Comparison of ENCODE assay signal across 19 mouse cellular contexts in the genomic region with DNA sequence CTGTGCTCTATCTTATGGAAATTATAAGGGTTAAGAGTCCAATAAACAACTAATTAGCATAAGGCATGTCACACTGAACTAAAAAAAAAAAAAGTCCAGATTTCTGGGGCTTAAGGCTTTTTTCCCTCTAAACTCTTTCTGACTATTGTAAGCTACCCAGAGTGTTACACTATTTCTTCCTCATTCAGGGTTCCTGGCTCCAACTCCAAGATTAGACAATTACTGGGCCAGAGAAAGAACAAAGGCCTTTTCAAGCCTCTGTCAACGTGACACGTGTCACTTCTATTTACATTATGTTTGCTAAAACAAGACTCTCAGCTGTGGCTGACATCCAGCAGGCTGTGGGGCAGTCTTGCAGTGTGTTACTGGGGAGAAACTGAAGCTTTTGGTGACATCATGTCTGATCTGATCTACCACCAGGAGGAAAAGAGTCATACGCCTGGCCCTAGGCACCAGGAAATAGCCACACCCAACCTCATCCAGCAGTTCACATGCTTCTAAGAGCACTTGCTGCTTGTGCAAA.
DNase-seq lines count a peak whose midpoint lies in the region; ATAC-seq lines count a peak whose summit lies in the region.
"Had no signal": no experiment of that assay in that cellular context is flagged by ENCODE, and none has a peak within 500 bp of the region (broad histone marks: within the 10 kb centered on the region; RNA-seq: fewer than 3 reads in every experiment).

No protein-coding gene starts in this region.

- H3K36me3 ChIP-seq in forebrain, embryonic 15.5 days = no peaks in the 10 kb centered on the region
- no peaks in the 10 kb centered on the region for H3K36me3 ChIP-seq in forebrain, embryonic 11.5 days (ENCODE audit: control insufficient read depth, insufficient read depth, low read length)
- no peaks in the 10 kb centered on the region for H3K36me3 ChIP-seq in lung, embryonic 16.5 days (ENCODE audit: control insufficient read depth, insufficient read depth, low read length)
- no peaks in the 10 kb centered on the region for H3K36me3 ChIP-seq in kidney, embryonic 14.5 days (ENCODE audit: control insufficient read depth, insufficient read depth, low read length)
- H3K36me3 ChIP-seq: limb, embryonic 10.5 days; liver, embryonic 12.5 days; neural tube, embryonic 15.5 days had no signal

- H3K27me3 ChIP-seq in forebrain, embryonic 15.5 days = 0 out of 2 replicates have a peak, but pooled peaks cover 5% of the 10 kb centered on the region
- no peaks in the 10 kb centered on the region for H3K27me3 ChIP-seq in forebrain, embryonic 11.5 days (ENCODE audit: control insufficient read depth, insufficient read depth, low read length)
- H3K27me3 ChIP-seq in lung, embryonic 16.5 days (ENCODE audit: control insufficient read depth, insufficient read depth, low read depth, low read length) = no peaks in the 10 kb centered on the region
- H3K27me3 ChIP-seq in kidney, embryonic 14.5 days (ENCODE audit: control insufficient read depth, insufficient read depth, low read length) = no peaks in the 10 kb centered on the region
- H3K27me3 ChIP-seq: liver, embryonic 12.5 days; neural tube, embryonic 15.5 days had no signal

- DNase-seq in forebrain, embryonic 11.5 days (ENCODE audit: low spot score) = no peak
- no peak for DNase-seq in lung, postnatal 25 days (ENCODE audit: low spot score)
- DNase-seq in R1 (ENCODE audit: low read depth, low spot score) = peak; percentile 3
- DNase-seq in lung, postnatal 14 days = peak; percentile 14
- DNase-seq: adrenal gland, postnatal 14 days; B cell, adult 2 months; cerebellum, adult 8-10 months; heart, postnatal 4 days; right cerebral cortex, postnatal 4 days; thymus, postnatal 25 days had no signal

- H3K4me1 ChIP-seq in forebrain, embryonic 15.5 days = no peaks in the 10 kb centered on the region
- no peaks in the 10 kb centered on the region for H3K4me1 ChIP-seq in forebrain, embryonic 11.5 days (replicated peaks; ENCODE audit: control insufficient read depth, insufficient read depth, low read length)
- 0 out of 2 replicates have a peak, but pooled peaks cover 3% of the 10 kb centered on the region for H3K4me1 ChIP-seq in lung, embryonic 16.5 days (replicated peaks; ENCODE audit: control insufficient read depth, insufficient read depth, low read length)
- H3K4me1 ChIP-seq in kidney, embryonic 14.5 days (ENCODE audit: control insufficient read depth, insufficient read depth, low read length) = no peaks in the 10 kb centered on the region
- H3K4me1 ChIP-seq: limb, embryonic 10.5 days; liver, embryonic 12.5 days; neural tube, embryonic 15.5 days had no signal

- no peak overlapping the region for H3K27ac ChIP-seq in forebrain, embryonic 15.5 days (replicated peaks)
- no peak overlapping the region for H3K27ac ChIP-seq in forebrain, embryonic 11.5 days (ENCODE audit: low read depth, low read length)
- peak overlapping the region; percentile 18 for H3K27ac ChIP-seq in lung, embryonic 16.5 days (ENCODE audit: low read length)
- no peak overlapping the region for H3K27ac ChIP-seq in kidney, embryonic 14.5 days (ENCODE audit: low read depth, low read length)
- H3K27ac ChIP-seq: kidney, postnatal 0 days; limb, embryonic 10.5 days; liver, embryonic 12.5 days; neural tube, embryonic 15.5 days had no signal

- ATAC-seq in forebrain, embryonic 15.5 days (replicated peaks) = peak; percentile 63
- no peak for ATAC-seq in forebrain, embryonic 11.5 days (replicated peaks; ENCODE audit: low FRiP score)
- ATAC-seq in lung, embryonic 16.5 days (ENCODE audit: low read depth) = peak; percentile 94
- ATAC-seq in kidney, embryonic 14.5 days (ENCODE audit: low FRiP score, low TSS enrichment) = no peak
- ATAC-seq: activated CD4-positive, CD25-positive, alpha-beta regulatory T cell, adult 4 months; intestine, postnatal 0 days; liver, embryonic 12.5 days had no signal

- no peak overlapping the region for H3K4me2 ChIP-seq in forebrain, embryonic 15.5 days (replicated peaks)
- no peak overlapping the region for H3K4me2 ChIP-seq in forebrain, embryonic 11.5 days (ENCODE audit: low read depth, low read length, severe bottlenecking)
- H3K4me2 ChIP-seq in lung, embryonic 16.5 days (ENCODE audit: low read depth, low read length) = no peak overlapping the region
- no peak overlapping the region for H3K4me2 ChIP-seq in kidney, embryonic 14.5 days (replicated peaks; ENCODE audit: low read depth, low read length)
- H3K4me2 ChIP-seq: liver, embryonic 12.5 days; neural tube, embryonic 15.5 days had no signal

- no peak overlapping the region for H3K4me3 ChIP-seq in forebrain, embryonic 15.5 days
- no peak overlapping the region for H3K4me3 ChIP-seq in forebrain, embryonic 11.5 days (ENCODE audit: low read depth, low read length)
- no peak overlapping the region for H3K4me3 ChIP-seq in lung, embryonic 16.5 days (ENCODE audit: low read length)
- H3K4me3 ChIP-seq in kidney, embryonic 14.5 days (ENCODE audit: low read length) = no peak overlapping the region
- H3K4me3 ChIP-seq: limb, embryonic 10.5 days; liver, embryonic 12.5 days; neural tube, embryonic 15.5 days had no signal

- no peaks in the 10 kb centered on the region for H3K9me3 ChIP-seq in forebrain, embryonic 15.5 days
- no peaks in the 10 kb centered on the region for H3K9me3 ChIP-seq in forebrain, embryonic 11.5 days (ENCODE audit: control insufficient read depth, low read length)
- H3K9me3 ChIP-seq in lung, embryonic 16.5 days (ENCODE audit: control insufficient read depth, low read length) = 0 out of 2 replicates have a peak, but pooled peaks cover 2% of the 10 kb centered on the region
- no peaks in the 10 kb centered on the region for H3K9me3 ChIP-seq in kidney, embryonic 14.5 days (ENCODE audit: control insufficient read depth, low read length)
- H3K9me3 ChIP-seq: limb, embryonic 10.5 days; liver, embryonic 12.5 days; neural tube, embryonic 15.5 days had no signal

- 17% methylated on average over 3 of the region's 3 CpGs for WGBS in forebrain, embryonic 15.5 days
- WGBS in forebrain, embryonic 11.5 days = 67% methylated on average over 3 of the region's 3 CpGs
- WGBS in lung, embryonic 16.5 days = 12% methylated on average over 3 of the region's 3 CpGs
- WGBS in kidney, embryonic 14.5 days = 73% methylated on average over 3 of the region's 3 CpGs

- no peak overlapping the region for H3K9ac ChIP-seq in forebrain, embryonic 15.5 days (replicated peaks)
- no peak overlapping the region for H3K9ac ChIP-seq in forebrain, embryonic 11.5 days (ENCODE audit: low read length)
- H3K9ac ChIP-seq in lung, embryonic 16.5 days (ENCODE audit: low read length) = no peak overlapping the region
- no peak overlapping the region for H3K9ac ChIP-seq in kidney, embryonic 14.5 days (ENCODE audit: low read depth, low read length)
- H3K9ac ChIP-seq: liver, embryonic 12.5 days; neural tube, embryonic 15.5 days had no signal

Comparison
In these comparisons a context has a peak if more than half of its experiments do, and no peak if none do; other contexts are left out.
1. ATAC-seq: peak in forebrain, embryonic 15.5 days (single experiment) and lung, embryonic 16.5 days (single experiment); none in forebrain, embryonic 11.5 days (single experiment) and kidney, embryonic 14.5 days (single experiment).
2. DNase-seq: peak in R1 (single experiment) and lung, postnatal 14 days (single experiment); none in forebrain, embryonic 11.5 days (single experiment) and lung, postnatal 25 days (single experiment).